Mouse (Mus musculus) testis, postnatal 14 days (tissue): Measurements from ENCODE around the gene Tlk1.
"Not testable (repeated sequence)": the region's sequence is repeated elsewhere in the genome, so short reads cannot be mapped to it uniquely, and the experiment has no call there.

ENCODE experiments used
- DNase-seq: peaks from one replicate; pipeline ENCODE4 v3.0.0; 2021; ENCODE audit warnings: low spot score

Tlk1 gene

GRCm38 (mm10) chr2:70833261-70833660, 7.7 kb upstream of the Tlk1 start:
- no peak for DNase-seq

GRCm38 (mm10) chr2:70831709-70832350, 6.3 kb upstream of the Tlk1 start:
- DNase-seq, result peak; percentile 43

- DNase-seq, result no peak
Measured at GRCm38 (mm10) chr2:70830683-70831082, 5.2 kb upstream of the Tlk1 start.

GRCm38 (mm10) chr2:70829946-70830610, 4.5 kb upstream of the Tlk1 start:
- no peak for DNase-seq

GRCm38 (mm10) chr2:70827780-70828179, 2.3 kb upstream of the Tlk1 start:
- no peak for DNase-seq

GRCm38 (mm10) chr2:70826436-70827230, 1.1 kb upstream of the Tlk1 start:
- DNase-seq, result no peak

- DNase-seq, result peak; percentile 85
Measured at GRCm38 (mm10) chr2:70824838-70825370, 624 bp downstream of the Tlk1 start.

GRCm38 (mm10) chr2:70823926-70824800, 1.4 kb downstream of the Tlk1 start:
- DNase-seq, result peak; percentile 23

GRCm38 (mm10) chr2:70823434-70823833, 2.1 kb downstream of the Tlk1 start:
- DNase-seq, result no peak

- DNase-seq, result no peak
Measured at GRCm38 (mm10) chr2:70816939-70817338, 8.6 kb downstream of the Tlk1 start.

GRCm38 (mm10) chr2:70816016-70816415, 9.5 kb downstream of the Tlk1 start:
- DNase-seq, result no peak

GRCm38 (mm10) chr2:70813608-70814007, 11.9 kb downstream of the Tlk1 start:
- no peak for DNase-seq

GRCm38 (mm10) chr2:70811476-70811875, 14.1 kb downstream of the Tlk1 start:
- no peak for DNase-seq

- no peak for DNase-seq
Measured at GRCm38 (mm10) chr2:70809921-70810320, 15.6 kb downstream of the Tlk1 start.

- DNase-seq, result no peak
Measured at GRCm38 (mm10) chr2:70808681-70809080, 16.8 kb downstream of the Tlk1 start.

- DNase-seq, result not testable (repeated sequence)
Measured at GRCm38 (mm10) chr2:70807678-70808077, 17.9 kb downstream of the Tlk1 start.

GRCm38 (mm10) chr2:70806020-70806419, 19.5 kb downstream of the Tlk1 start:
- DNase-seq, result no peak

GRCm38 (mm10) chr2:70803696-70804095, 21.8 kb downstream of the Tlk1 start:
- not testable (repeated sequence) for DNase-seq

- no peak for DNase-seq
Measured at GRCm38 (mm10) chr2:70802658-70803057, 22.9 kb downstream of the Tlk1 start.

GRCm38 (mm10) chr2:70801543-70801942, 24.0 kb downstream of the Tlk1 start:
- no peak for DNase-seq

- DNase-seq, result no peak
Measured at GRCm38 (mm10) chr2:70800396-70800795, 25.1 kb downstream of the Tlk1 start.

- DNase-seq, result no peak
Measured at GRCm38 (mm10) chr2:70793276-70793675, 32.3 kb downstream of the Tlk1 start.
